Mouse (Mus musculus) lung, postnatal 36 days (tissue): ENCODE data around the gene Gtf2a1l.
A peak's percentile ranks its signal among the peaks of the same experiment; 100 is the strongest.

Experiments used
- DNase-seq: peaks from one replicate; pipeline ENCODE4 v3.0.0; 2022; ENCODE audit warnings: mixed read lengths

The Gtf2a1l gene

GRCm38 (mm10) chr17:88668452-88668851, at the start of gene Gtf2a1l:
Gtf2a1l (plus strand) TSS chr17:88668660.
- peak; percentile 40 for DNase-seq

GRCm38 (mm10) chr17:88620935-88621334, 47.5 kb upstream of the Gtf2a1l start:
- no peak for DNase-seq

GRCm38 (mm10) chr17:88621374-88621773, 47.1 kb upstream of the Gtf2a1l start:
- DNase-seq, result no peak

- DNase-seq, result no peak
Observed at GRCm38 (mm10) chr17:88622711-88623110, 45.7 kb upstream of the Gtf2a1l start.

GRCm38 (mm10) chr17:88624386-88624785, 44.1 kb upstream of the Gtf2a1l start:
- DNase-seq, result no peak

- no peak for DNase-seq
Observed at GRCm38 (mm10) chr17:88625350-88625749, 43.1 kb upstream of the Gtf2a1l start.

- no peak for DNase-seq
Observed at GRCm38 (mm10) chr17:88625931-88626330, 42.5 kb upstream of the Gtf2a1l start.

GRCm38 (mm10) chr17:88626347-88626811, 42.1 kb upstream of the Gtf2a1l start:
- DNase-seq, result peak; percentile 34

- peak; percentile 51 for DNase-seq
Observed at GRCm38 (mm10) chr17:88627150-88627549, 41.3 kb upstream of the Gtf2a1l start.

GRCm38 (mm10) chr17:88628676-88629380, 39.6 kb upstream of the Gtf2a1l start:
- peak; percentile 94 for DNase-seq

- DNase-seq, result no peak
Observed at GRCm38 (mm10) chr17:88629381-88629759, 39.1 kb upstream of the Gtf2a1l start.

GRCm38 (mm10) chr17:88629931-88630553, 38.4 kb upstream of the Gtf2a1l start:
- DNase-seq, result peak; percentile 89

- DNase-seq, result peak; percentile 84
Observed at GRCm38 (mm10) chr17:88630554-88630948, 37.9 kb upstream of the Gtf2a1l start.

GRCm38 (mm10) chr17:88632631-88633030, 35.8 kb upstream of the Gtf2a1l start:
- DNase-seq, result no peak

- no peak for DNase-seq
Observed at GRCm38 (mm10) chr17:88636076-88636475, 32.4 kb upstream of the Gtf2a1l start.

GRCm38 (mm10) chr17:88636587-88636986, 31.9 kb upstream of the Gtf2a1l start:
- no peak for DNase-seq

GRCm38 (mm10) chr17:88641012-88641411, 27.4 kb upstream of the Gtf2a1l start:
- DNase-seq, result peak; percentile 88

GRCm38 (mm10) chr17:88641836-88642235, 26.6 kb upstream of the Gtf2a1l start:
- no peak for DNase-seq

GRCm38 (mm10) chr17:88644876-88645275, 23.6 kb upstream of the Gtf2a1l start:
- DNase-seq, result no peak

GRCm38 (mm10) chr17:88645299-88645698, 23.2 kb upstream of the Gtf2a1l start:
- DNase-seq, result no peak

- no peak for DNase-seq
Observed at GRCm38 (mm10) chr17:88647149-88647548, 21.3 kb upstream of the Gtf2a1l start.

GRCm38 (mm10) chr17:88652010-88652409, 16.4 kb upstream of the Gtf2a1l start:
- DNase-seq, result peak; percentile 76

GRCm38 (mm10) chr17:88652702-88653374, 15.6 kb upstream of the Gtf2a1l start:
- peak; percentile 82 for DNase-seq

GRCm38 (mm10) chr17:88653375-88653769, 15.1 kb upstream of the Gtf2a1l start:
- DNase-seq, result no peak
